Mouse (Mus musculus): Measurements from ENCODE around the gene Gramd1b. TPM values are rescaled to one million over a fixed set of nuclear protein-coding genes. Genes with fewer than 3 reads are reported as not detected.

Gene Gramd1b
- polyA plus RNA-seq, 1 experiment from 2014 or later: 7.3 TPM

GRCm38 (mm10) chr9:40301475-40301874 lies 229.7 kb downstream of the Gramd1b start:
- Histone ChIP-seq H3K9ac (replicated peaks; ENCODE audit: low read depth, low read length) (no peak overlapping the region), H3K36me3 (ENCODE audit: control insufficient read depth, insufficient read depth, low read length) (peaks cover 11% of the 10 kb centered on the region; the same call in 1 of the 2 replicates), H3K27ac (ENCODE audit: low read length) (no peak overlapping the region), H3K4me3 (ENCODE audit: low read depth, low read length) (no peak overlapping the region), H3K27me3 (ENCODE audit: control insufficient read depth, insufficient read depth, low read length) (no peaks in the 10 kb centered on the region), H3K4me1 (ENCODE audit: control insufficient read depth, insufficient read depth, low read length) (no peaks in the 10 kb centered on the region), H3K9me3 (ENCODE audit: control insufficient read depth, low read depth, low read length) (no peaks in the 10 kb centered on the region), H3K4me2 (replicated peaks; ENCODE audit: low read depth, low read length) (no peak overlapping the region)
- 89% methylated on average over 5 of the region's 5 CpGs for WGBS
- no peak for ATAC-seq (ENCODE audit: insufficient number of reproducible peaks, insufficient read depth, low FRiP score, low read depth)

- H3K4me2 ChIP-seq (replicated peaks; ENCODE audit: low read depth, low read length): no peak overlapping the region
- no peaks in the 10 kb centered on the region for H3K9me3 ChIP-seq (ENCODE audit: control insufficient read depth, low read depth, low read length)
- no peak overlapping the region for H3K4me3 ChIP-seq (ENCODE audit: low read depth, low read length)
- H3K27me3 ChIP-seq (ENCODE audit: control insufficient read depth, insufficient read depth, low read length): no peaks in the 10 kb centered on the region
- no peaks in the 10 kb centered on the region for H3K4me1 ChIP-seq (ENCODE audit: control insufficient read depth, insufficient read depth, low read length)
- no peak for ATAC-seq (ENCODE audit: insufficient number of reproducible peaks, insufficient read depth, low FRiP score, low read depth)
- H3K9ac ChIP-seq (replicated peaks; ENCODE audit: low read depth, low read length): no peak overlapping the region
- 86% methylated on average over 15 of the region's 15 CpGs for WGBS
- H3K36me3 ChIP-seq (ENCODE audit: control insufficient read depth, insufficient read depth, low read length): peaks cover 4% of the 10 kb centered on the region; the same call in 1 of the 2 replicates
- no peak overlapping the region for H3K27ac ChIP-seq (ENCODE audit: low read length)
Measured at GRCm38 (mm10) chr9:40300018-40300989, 230.9 kb downstream of the Gramd1b start.

- ATAC-seq (ENCODE audit: insufficient number of reproducible peaks, insufficient read depth, low FRiP score, low read depth): no peak
Measured at GRCm38 (mm10) chr9:40299323-40299722, 231.9 kb downstream of the Gramd1b start.

GRCm38 (mm10) chr9:40297969-40298368 lies 233.2 kb downstream of the Gramd1b start:
- WGBS: 88% methylated on average over 9 of the region's 9 CpGs
- H3K36me3 ChIP-seq (ENCODE audit: control insufficient read depth, insufficient read depth, low read length): peaks cover 3% of the 10 kb centered on the region; the same call in 1 of the 2 replicates
- no peak overlapping the region for H3K4me2 ChIP-seq (replicated peaks; ENCODE audit: low read depth, low read length)

More at GRCm38 (mm10) chr9:40299323-40299722, 231.9 kb downstream of the Gramd1b start:
- Histone ChIP-seq H3K27me3 (ENCODE audit: control insufficient read depth, insufficient read depth, low read length) (no peaks in the 10 kb centered on the region), H3K4me2 (replicated peaks; ENCODE audit: low read depth, low read length) (no peak overlapping the region), H3K27ac (ENCODE audit: low read length) (no peak overlapping the region), H3K4me1 (ENCODE audit: control insufficient read depth, insufficient read depth, low read length) (no peaks in the 10 kb centered on the region), H3K4me3 (ENCODE audit: low read depth, low read length) (no peak overlapping the region), H3K36me3 (ENCODE audit: control insufficient read depth, insufficient read depth, low read length) (peaks cover 3% of the 10 kb centered on the region; the same call in 1 of the 2 replicates), H3K9ac (replicated peaks; ENCODE audit: low read depth, low read length) (no peak overlapping the region), H3K9me3 (ENCODE audit: control insufficient read depth, low read depth, low read length) (no peaks in the 10 kb centered on the region)
- WGBS: 96% methylated on average over 7 of the region's 7 CpGs

GRCm38 (mm10) chr9:40296251-40296650 lies 234.9 kb downstream of the Gramd1b start:
- 92% methylated on average over 5 of the region's 5 CpGs for WGBS
- Histone ChIP-seq H3K9me3 (ENCODE audit: control insufficient read depth, low read depth, low read length) (no peaks in the 10 kb centered on the region), H3K4me3 (ENCODE audit: low read depth, low read length) (no peak overlapping the region), H3K27ac (ENCODE audit: low read length) (no peak overlapping the region), H3K27me3 (ENCODE audit: control insufficient read depth, insufficient read depth, low read length) (no peaks in the 10 kb centered on the region), H3K4me1 (ENCODE audit: control insufficient read depth, insufficient read depth, low read length) (no peaks in the 10 kb centered on the region), H3K36me3 (ENCODE audit: control insufficient read depth, insufficient read depth, low read length) (peaks cover 3% of the 10 kb centered on the region; the same call in 1 of the 2 replicates), H3K9ac (replicated peaks; ENCODE audit: low read depth, low read length) (no peak overlapping the region), H3K4me2 (replicated peaks; ENCODE audit: low read depth, low read length) (no peak overlapping the region)
- no peak for ATAC-seq (ENCODE audit: insufficient number of reproducible peaks, insufficient read depth, low FRiP score, low read depth)

More at GRCm38 (mm10) chr9:40297969-40298368, 233.2 kb downstream of the Gramd1b start:
- no peak overlapping the region for H3K9ac ChIP-seq (replicated peaks; ENCODE audit: low read depth, low read length)
- H3K27me3 ChIP-seq (ENCODE audit: control insufficient read depth, insufficient read depth, low read length): no peaks in the 10 kb centered on the region
- no peak for ATAC-seq (ENCODE audit: insufficient number of reproducible peaks, insufficient read depth, low FRiP score, low read depth)
- H3K9me3 ChIP-seq (ENCODE audit: control insufficient read depth, low read depth, low read length): no peaks in the 10 kb centered on the region
- no peak overlapping the region for H3K4me3 ChIP-seq (ENCODE audit: low read depth, low read length)
- H3K4me1 ChIP-seq (ENCODE audit: control insufficient read depth, insufficient read depth, low read length): no peaks in the 10 kb centered on the region
- H3K27ac ChIP-seq (ENCODE audit: low read length): no peak overlapping the region

- no peak overlapping the region for H3K4me2 ChIP-seq (replicated peaks; ENCODE audit: low read depth, low read length)
- no peak overlapping the region for H3K4me3 ChIP-seq (ENCODE audit: low read depth, low read length)
- H3K36me3 ChIP-seq (ENCODE audit: control insufficient read depth, insufficient read depth, low read length): peaks cover 3% of the 10 kb centered on the region; the same call in 1 of the 2 replicates
- H3K9me3 ChIP-seq (ENCODE audit: control insufficient read depth, low read depth, low read length): no peaks in the 10 kb centered on the region
- no peaks in the 10 kb centered on the region for H3K27me3 ChIP-seq (ENCODE audit: control insufficient read depth, insufficient read depth, low read length)
- ATAC-seq (ENCODE audit: insufficient number of reproducible peaks, insufficient read depth, low FRiP score, low read depth): no peak
- H3K27ac ChIP-seq (ENCODE audit: low read length): no peak overlapping the region
- 85% methylated on average over 1 of the region's 1 CpGs for WGBS
- H3K4me1 ChIP-seq (ENCODE audit: control insufficient read depth, insufficient read depth, low read length): no peaks in the 10 kb centered on the region
- no peak overlapping the region for H3K9ac ChIP-seq (replicated peaks; ENCODE audit: low read depth, low read length)
Measured at GRCm38 (mm10) chr9:40294866-40295265, 236.3 kb downstream of the Gramd1b start.

GRCm38 (mm10) chr9:40294210-40294609 lies 237.0 kb downstream of the Gramd1b start:
- H3K27ac ChIP-seq (ENCODE audit: low read length): no peak overlapping the region
- H3K4me1 ChIP-seq (ENCODE audit: control insufficient read depth, insufficient read depth, low read length): no peaks in the 10 kb centered on the region
- no peaks in the 10 kb centered on the region for H3K9me3 ChIP-seq (ENCODE audit: control insufficient read depth, low read depth, low read length)
- no peak overlapping the region for H3K4me2 ChIP-seq (replicated peaks; ENCODE audit: low read depth, low read length)
- peaks cover 3% of the 10 kb centered on the region; the same call in 1 of the 2 replicates for H3K36me3 ChIP-seq (ENCODE audit: control insufficient read depth, insufficient read depth, low read length)
- WGBS: 90% methylated on average over 5 of the region's 5 CpGs
- no peak for ATAC-seq (ENCODE audit: insufficient number of reproducible peaks, insufficient read depth, low FRiP score, low read depth)
- no peak overlapping the region for H3K9ac ChIP-seq (replicated peaks; ENCODE audit: low read depth, low read length)
- no peaks in the 10 kb centered on the region for H3K27me3 ChIP-seq (ENCODE audit: control insufficient read depth, insufficient read depth, low read length)
- H3K4me3 ChIP-seq (ENCODE audit: low read depth, low read length): no peak overlapping the region

GRCm38 (mm10) chr9:40293740-40294139 lies 237.4 kb downstream of the Gramd1b start:
- Histone ChIP-seq H3K36me3 (ENCODE audit: control insufficient read depth, insufficient read depth, low read length) (peaks cover 3% of the 10 kb centered on the region; the same call in 1 of the 2 replicates), H3K4me2 (replicated peaks; ENCODE audit: low read depth, low read length) (no peak overlapping the region), H3K27me3 (ENCODE audit: control insufficient read depth, insufficient read depth, low read length) (no peaks in the 10 kb centered on the region), H3K9me3 (ENCODE audit: control insufficient read depth, low read depth, low read length) (no peaks in the 10 kb centered on the region), H3K27ac (ENCODE audit: low read length) (no peak overlapping the region), H3K9ac (replicated peaks; ENCODE audit: low read depth, low read length) (no peak overlapping the region), H3K4me1 (ENCODE audit: control insufficient read depth, insufficient read depth, low read length) (no peaks in the 10 kb centered on the region), H3K4me3 (ENCODE audit: low read depth, low read length) (no peak overlapping the region)
- WGBS: 92% methylated on average over 5 of the region's 5 CpGs
- ATAC-seq (ENCODE audit: insufficient number of reproducible peaks, insufficient read depth, low FRiP score, low read depth): no peak

Measured in stomach, embryonic 14.5 days (tissue).